Mouse (Mus musculus) granulocyte monocyte progenitor cell, adult 5-6 weeks (primary cell): ENCODE measurements around the gene Gpr15. TPM values are rescaled to one million over a fixed set of nuclear protein-coding genes. Genes with fewer than 3 reads are reported as not detected.

Experiments
- ATAC-seq: replicated peaks from 2 replicates; pipeline ENCODE4 v1.8.0; 2016; ENCODE audit warnings: mild to moderate bottlenecking, moderate TSS enrichment, inconsistent platforms; ENCODE audit not compliant: poor library complexity, severe bottlenecking
- total RNA-seq, 2 experiments: library from RNA; stranded (forward) in 1 of 2; stranded (reverse) in 1 of 2; fragments of 200-712, 200-1000 nt in 1 of 2; fragments of >200 nt in 1 of 2; fragmentation: Nextera tagmentation in 1 of 2; gene quantifications; 2 replicates each; pipeline ENCODE4 v1.2.3; 2014 to 2017

The Gpr15 gene
- total RNA-seq (2014; fragmentation: Nextera tagmentation) (0.92 TPM in 1 of 2 replicates, not detected in the other), total RNA-seq (2017) (0.77 and 0.78 TPM in 2 replicates)

- no peak for ATAC-seq
Measured at GRCm38 (mm10) chr16:58718666-58719120, at the start of gene Gpr15. Gene Gpr15, minus strand, starts transcription at chr16:58719070.

DNA sequence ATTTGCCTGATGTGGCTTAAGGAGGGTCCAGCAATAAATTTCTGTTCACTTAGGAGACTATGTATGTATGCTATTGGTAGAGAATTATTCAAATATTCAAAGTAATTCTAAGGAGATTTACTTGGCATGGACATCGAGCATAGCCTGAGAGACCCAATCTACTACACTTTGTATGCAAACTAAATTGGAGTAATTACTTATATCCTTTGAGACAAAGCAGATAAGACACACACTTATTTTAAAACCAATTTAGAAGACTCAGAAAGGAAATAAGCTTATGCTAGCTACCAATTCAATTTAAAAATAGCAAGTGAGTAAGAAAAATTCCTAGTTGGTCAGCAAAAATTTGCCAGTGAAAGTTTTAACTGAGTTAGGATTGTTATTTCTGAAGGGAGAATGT is 44.2 kb upstream of the Gpr15 start, which contains the start of gene Olfr172:
Olfr172 (minus strand) TSS at position 101 of the 400 bp plus-strand sequence.
- no peak for ATAC-seq

- peak; percentile 92 for ATAC-seq
Measured at GRCm38 (mm10) chr16:58756191-58756590, 37.3 kb upstream of the Gpr15 start.

- peak; percentile 63 for ATAC-seq
Measured at GRCm38 (mm10) chr16:58751314-58751713, 32.4 kb upstream of the Gpr15 start.

DNA sequence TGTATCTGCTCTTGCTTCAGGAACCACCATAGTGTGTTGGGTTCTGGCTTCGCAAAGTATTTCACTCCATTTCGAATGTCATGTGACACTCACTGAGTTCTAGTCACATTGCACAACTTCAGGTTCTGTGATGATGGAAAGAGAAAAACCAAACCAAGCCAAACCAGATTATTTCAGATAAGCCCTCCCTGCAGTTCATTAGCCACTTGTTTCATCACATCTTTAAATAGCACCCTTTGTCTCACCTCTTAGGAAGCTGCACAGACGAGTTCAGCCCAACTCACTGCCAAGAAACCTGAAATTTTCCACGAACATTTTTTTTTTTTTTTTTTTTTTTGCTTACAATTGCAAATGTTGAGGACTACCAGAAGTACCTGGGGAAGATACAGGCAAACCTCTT is 27.8 kb upstream of the Gpr15 start:
- no peak; the same call in 1 of the 2 replicates for ATAC-seq

GRCm38 (mm10) chr16:58740751-58741150 is 21.9 kb upstream of the Gpr15 start:
- ATAC-seq: no peak

DNA sequence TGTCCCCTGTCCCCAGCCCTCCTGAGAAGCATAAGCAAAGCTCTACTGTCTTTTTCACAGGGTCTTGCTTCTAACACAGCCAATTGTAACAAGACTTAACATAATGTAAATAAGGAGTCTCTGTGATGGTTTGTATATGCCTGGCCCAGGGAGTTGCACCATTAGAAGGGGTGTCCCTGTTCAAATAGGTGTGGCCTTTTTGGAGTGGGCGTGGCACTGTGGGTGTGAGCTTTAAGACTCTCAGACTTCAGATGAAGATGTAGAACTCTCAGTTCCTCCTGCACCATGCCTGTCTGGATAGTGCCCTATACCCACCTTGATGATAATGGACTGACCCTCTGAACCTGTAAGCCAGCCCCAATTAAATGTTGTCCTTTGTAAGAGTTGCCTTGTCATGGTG is 19.9 kb upstream of the Gpr15 start:
- ATAC-seq: peak; percentile 30; the same call in 1 of the 2 replicates

- ATAC-seq: no peak
Measured at GRCm38 (mm10) chr16:58738205-58738604, 19.3 kb upstream of the Gpr15 start.

DNA sequence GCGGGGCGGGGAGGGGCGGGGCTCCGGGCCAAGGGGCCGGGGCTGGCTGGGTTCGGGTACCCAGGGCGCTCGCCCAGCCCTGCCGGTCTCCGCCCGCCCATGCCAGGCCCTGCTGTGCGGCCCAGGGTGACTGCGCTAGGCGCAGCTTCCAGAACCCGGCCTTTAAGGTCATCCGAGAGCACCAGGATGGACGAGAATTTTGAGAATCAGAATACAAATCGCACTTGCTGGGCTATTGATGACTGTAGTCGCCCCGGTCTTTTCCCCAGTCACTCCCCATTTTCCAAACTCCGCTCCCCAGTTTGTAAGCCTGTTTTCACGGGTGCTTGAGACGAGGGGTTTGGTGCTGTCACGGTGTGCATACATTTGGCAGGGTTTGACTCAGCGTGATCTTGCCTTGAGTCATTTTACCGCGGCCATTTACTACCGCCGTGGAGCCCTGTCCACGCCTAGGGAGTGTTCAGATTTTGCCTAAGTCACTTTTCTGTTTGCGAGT is 9.4 kb upstream of the Gpr15 start:
- peak; percentile 50; the same call in 1 of the 2 replicates for ATAC-seq

DNA sequence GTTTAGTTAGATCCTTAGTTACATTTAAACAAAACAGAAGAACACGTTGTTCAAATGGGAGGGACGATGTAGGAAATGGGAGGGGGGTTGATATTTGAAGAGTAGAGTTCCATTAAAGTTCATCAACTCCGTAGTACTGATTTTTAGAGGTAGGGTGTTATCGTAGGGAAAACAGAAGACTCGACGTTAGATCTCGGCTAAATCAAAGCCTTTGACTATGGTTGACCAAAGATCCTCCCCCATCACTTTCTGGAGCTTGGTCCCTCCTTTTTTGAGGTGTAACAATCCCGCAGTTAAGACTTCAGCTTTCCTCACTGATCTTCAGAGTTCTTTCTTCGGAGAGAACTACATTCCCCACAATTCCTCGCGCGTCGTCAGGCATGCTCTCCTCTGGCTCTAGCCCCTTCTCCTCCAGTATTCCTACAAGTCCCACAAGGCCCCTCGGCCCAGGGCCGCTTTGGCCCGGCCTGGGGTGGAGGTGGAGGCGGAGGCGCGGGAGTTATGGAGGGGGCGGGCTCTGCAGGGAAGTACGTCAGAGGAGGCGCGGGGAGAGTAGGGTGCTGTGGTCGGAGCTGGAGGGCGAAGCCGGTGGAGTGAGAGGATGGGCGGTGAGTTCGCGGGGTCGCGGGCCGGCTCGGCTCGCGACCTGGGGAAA is 8.7 kb upstream of the Gpr15 start, which contains the start of gene Cldnd1:
Cldnd1 (plus strand) TSS at position 434 of the 655 bp plus-strand sequence.
- peak; percentile 97 for ATAC-seq

DNA sequence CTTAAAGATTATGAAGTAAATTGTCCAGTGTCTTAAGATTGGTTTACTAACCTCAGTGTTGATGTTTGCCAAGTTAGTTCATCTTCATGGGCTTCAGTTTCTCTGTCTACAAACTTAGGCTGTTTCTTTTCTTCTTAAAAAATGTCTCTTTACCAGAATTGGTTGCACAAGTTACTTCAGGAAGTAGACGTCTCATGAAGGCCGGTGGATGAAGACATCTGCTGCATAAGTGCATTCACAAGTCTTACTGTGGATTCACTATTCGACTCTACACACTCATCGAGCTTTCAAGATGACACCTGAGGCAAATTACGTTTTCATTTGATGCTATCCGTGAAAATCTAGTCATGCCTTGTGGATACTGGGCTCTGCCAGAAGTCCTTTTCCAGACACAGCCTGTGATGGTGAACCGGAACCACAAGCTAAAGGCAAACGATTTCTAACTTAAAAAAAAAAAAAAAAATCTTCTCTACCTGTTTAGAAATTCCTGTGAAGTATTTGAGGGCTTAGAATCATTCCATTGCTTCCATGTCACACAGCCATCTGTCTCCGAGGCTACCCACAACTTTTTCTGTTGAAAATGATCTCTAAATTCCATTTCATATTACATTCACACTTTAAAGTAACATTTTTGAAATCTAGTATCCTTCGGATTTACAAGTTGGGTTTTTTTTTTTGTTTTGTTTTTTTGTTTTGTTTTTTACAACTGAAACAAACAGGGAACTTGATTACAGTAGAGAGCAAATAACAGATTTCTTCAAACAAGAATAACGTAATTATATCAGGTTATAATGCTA is 8.0 kb upstream of the Gpr15 start:
- ATAC-seq: peak; percentile 18; the same call in 1 of the 2 replicates

DNA sequence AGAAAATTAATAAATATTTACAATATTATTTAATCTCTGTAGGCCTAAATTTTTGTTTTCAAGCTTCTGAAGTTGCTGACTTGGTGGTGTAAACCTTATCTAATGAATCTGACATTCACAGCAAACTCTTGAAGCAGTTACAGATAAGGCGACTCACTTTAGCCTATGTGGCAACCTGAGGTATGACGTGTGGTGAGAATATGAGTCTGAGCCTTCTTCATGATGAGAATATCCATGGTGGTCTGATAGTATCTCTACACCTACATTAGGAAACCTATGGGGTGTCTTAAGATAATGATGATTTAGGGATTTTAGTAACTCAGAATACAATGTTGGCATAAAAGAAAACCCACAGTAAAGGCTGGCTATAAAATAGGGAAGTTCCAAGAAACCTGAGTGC is 3.4 kb upstream of the Gpr15 start:
- ATAC-seq: peak; percentile 36; the same call in 1 of the 2 replicates

GRCm38 (mm10) chr16:58715018-58715417 is 3.9 kb downstream of the Gpr15 start:
- no peak for ATAC-seq

- no peak for ATAC-seq
Measured at GRCm38 (mm10) chr16:58713128-58713527, 5.7 kb downstream of the Gpr15 start.

GRCm38 (mm10) chr16:58712221-58712620 is 6.6 kb downstream of the Gpr15 start:
- peak; percentile 89 for ATAC-seq

- ATAC-seq: no peak
Measured at GRCm38 (mm10) chr16:58709536-58709935, 9.3 kb downstream of the Gpr15 start.

- peak; percentile 85 for ATAC-seq
Measured at GRCm38 (mm10) chr16:58708601-58709475, 10.0 kb downstream of the Gpr15 start.

GRCm38 (mm10) chr16:58707276-58707905 is 11.5 kb downstream of the Gpr15 start:
- no peak for ATAC-seq

DNA sequence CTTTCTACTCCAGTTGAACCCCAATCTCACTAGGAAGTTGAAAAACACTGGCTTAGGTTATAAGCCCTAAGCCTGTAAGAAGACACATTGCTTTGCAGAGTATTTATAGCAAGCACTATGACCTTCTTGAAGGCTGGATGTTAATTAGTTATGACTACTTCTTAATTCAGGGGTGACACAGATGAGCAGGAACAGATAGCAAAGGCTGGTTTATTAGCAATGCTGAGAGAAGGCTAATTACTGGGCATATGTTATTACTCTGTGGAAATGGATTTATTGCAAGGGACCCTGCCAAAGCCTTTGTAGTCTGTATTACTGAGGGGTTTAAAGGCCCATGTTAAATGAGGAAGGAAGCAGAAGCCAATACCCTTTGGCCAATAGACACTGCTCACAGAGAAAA is 13.9 kb downstream of the Gpr15 start:
- ATAC-seq: 0 out of 2 replicates have a peak, but pooled peaks have one; percentile 12
